Mouse (Mus musculus): ENCODE data around the gene Cnnm2.

- TF ChIP-seq CTCF (IDR thresholded peaks at IDR 0.05; ENCODE audit: extremely low read depth, insufficient read depth, insufficient read length, insufficient replicate concordance) (no peak), POLR2A (IDR thresholded peaks at IDR 0.05; ENCODE audit: low read depth, low read length) (no peak)
These were observed 95.4 kb downstream of the Cnnm2 start for GRCm38 (mm10) chr19:46856780-46857179.

Data from spleen, adult 2 months (tissue).